Mouse (Mus musculus) CH12.LX (cell line): ENCODE measurements around the gene Ddn.

Experiments used
- CHD1 ChIP-seq: IDR thresholded peaks from 2 replicates; pipeline ENCODE4 v1.6.1; 2012; ENCODE audit warnings: low read depth, low read length, improper control_type of control experiment, inconsistent platforms
- ETS1 ChIP-seq: conservative IDR thresholded peaks from 2 replicates; pipeline ENCODE4 v1.6.1; 2012; ENCODE audit warnings: low read depth, mild to moderate bottlenecking, inconsistent platforms, low read length, improper control_type of control experiment, moderate library complexity
- POLR2AphosphoS2 ChIP-seq: IDR thresholded peaks from 2 replicates; pipeline ENCODE4 v1.6.1; 2011; ENCODE audit warnings: low read depth, low read length, improper control_type of control experiment
- ZKSCAN1 ChIP-seq: IDR thresholded peaks from 2 replicates; pipeline ENCODE4 v1.6.1; 2012; ENCODE audit warnings: low read depth, inconsistent platforms, low read length, improper control_type of control experiment, borderline replicate concordance

DNA sequence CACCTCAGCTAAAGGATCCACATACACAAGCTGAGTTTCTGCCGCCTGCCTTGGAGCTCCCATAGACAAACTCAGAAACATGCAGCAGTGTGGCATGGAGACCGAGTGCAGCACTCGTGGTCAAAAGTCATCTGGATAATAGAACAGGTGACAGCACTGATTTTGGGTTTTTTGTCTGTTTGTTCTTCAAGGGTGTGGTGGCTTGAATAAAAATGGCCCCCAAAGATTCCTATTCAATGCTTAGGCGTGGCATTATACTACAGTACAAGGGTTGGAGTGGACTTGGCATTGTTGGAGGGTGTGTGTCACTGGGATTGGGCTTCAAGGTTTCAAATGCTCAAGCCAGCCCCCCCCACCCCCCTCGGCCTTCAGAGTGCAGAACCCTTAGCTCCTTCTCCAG, 12.9 kb upstream of the Ddn start:
- TF ChIP-seq ZKSCAN1: no peak
- TF ChIP-seq ETS1: no peak
- TF ChIP-seq POLR2AphosphoS2: no peak
- no peak for TF ChIP-seq CHD1
